Mouse (Mus musculus): Measurements from ENCODE around the gene Gm266.
A peak's percentile ranks its signal among the peaks of the same experiment; 100 is the strongest.

Gm266 gene

DNA sequence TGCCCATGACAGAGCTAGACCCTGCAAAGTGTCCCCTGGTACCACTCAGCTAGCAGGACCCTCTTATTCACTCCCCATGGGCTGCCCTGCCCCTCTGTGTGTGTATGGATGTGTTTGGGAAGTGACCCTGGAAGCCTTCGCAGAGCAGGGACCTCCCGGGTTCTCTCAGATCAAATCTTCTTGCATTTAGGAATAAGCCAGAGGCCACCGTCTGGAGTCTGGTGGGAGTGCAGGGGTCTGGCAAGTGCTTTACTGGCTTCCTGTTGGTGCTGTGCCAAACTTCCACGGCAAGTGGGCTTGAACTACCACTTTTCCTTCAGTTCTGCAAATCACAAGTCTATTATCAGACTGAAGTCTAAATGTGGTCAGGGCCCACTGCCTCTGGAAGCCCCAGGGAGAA is 31.6 kb downstream of the Gm266 start:
- DNase-seq (ENCODE audit: low read depth), result peak; percentile 27

- no peak for DNase-seq (ENCODE audit: low read depth)
Observed at GRCm38 (mm10) chr12:111451561-111451960, 34.1 kb downstream of the Gm266 start.

DNA sequence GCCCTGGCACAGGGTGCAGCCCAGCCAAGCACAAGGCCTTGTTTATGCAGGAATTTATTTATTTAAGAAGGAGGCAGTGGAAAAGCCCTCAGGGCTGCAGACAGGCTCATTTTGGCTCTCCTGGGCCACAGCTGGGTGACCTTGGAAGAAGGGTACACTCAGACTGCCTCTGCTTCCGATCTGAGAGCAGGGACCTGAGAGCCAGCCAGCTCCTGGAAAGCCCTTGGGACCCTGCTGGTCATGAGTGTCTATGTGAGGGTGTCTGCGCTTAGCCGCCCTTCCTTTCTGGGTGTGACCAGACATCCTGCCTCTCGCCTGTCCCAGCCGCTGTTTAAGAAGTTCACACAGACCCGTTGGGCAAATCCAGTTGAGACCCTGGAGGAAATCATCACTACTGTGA is 35.3 kb downstream of the Gm266 start:
- DNase-seq (ENCODE audit: low read depth), result no peak

DNA sequence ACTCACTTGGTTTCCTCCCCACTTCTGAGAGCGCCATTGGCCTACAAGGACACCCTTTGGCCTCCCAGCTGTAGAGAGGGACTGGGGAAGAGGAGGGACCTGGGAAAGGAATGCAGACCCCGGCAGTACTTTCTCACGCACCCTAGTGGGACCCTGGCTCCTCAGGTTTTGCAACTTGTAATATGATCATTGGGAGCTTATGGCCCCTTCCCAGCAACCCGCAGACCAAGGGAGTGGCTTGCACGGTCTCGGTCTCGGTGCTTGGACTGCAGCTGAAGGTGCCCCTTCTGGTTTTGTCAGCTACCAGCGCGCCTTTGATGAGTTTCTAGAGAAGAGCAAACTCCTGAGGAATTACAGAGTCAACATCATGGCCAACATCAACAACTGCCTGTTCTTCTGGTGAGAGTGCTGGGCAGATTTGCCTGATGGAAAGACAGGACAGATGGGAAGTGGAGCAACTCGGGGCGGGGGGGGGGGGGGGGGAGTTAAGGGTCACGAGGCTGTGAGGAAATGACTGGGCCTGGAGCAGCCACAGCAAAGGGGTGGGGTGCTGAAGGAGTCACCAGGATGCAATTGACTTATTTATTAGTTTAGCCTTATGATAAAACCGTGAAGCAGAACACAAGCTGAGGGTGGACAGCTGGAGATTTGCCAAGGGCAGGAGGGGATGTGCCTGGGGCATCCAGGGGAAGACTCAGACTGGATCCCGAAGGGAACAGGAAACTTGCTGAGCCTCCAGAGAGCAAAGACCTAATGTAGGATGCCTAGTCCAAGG is 36.5 kb downstream of the Gm266 start:
- DNase-seq (ENCODE audit: low read depth), result peak; percentile 72

DNA sequence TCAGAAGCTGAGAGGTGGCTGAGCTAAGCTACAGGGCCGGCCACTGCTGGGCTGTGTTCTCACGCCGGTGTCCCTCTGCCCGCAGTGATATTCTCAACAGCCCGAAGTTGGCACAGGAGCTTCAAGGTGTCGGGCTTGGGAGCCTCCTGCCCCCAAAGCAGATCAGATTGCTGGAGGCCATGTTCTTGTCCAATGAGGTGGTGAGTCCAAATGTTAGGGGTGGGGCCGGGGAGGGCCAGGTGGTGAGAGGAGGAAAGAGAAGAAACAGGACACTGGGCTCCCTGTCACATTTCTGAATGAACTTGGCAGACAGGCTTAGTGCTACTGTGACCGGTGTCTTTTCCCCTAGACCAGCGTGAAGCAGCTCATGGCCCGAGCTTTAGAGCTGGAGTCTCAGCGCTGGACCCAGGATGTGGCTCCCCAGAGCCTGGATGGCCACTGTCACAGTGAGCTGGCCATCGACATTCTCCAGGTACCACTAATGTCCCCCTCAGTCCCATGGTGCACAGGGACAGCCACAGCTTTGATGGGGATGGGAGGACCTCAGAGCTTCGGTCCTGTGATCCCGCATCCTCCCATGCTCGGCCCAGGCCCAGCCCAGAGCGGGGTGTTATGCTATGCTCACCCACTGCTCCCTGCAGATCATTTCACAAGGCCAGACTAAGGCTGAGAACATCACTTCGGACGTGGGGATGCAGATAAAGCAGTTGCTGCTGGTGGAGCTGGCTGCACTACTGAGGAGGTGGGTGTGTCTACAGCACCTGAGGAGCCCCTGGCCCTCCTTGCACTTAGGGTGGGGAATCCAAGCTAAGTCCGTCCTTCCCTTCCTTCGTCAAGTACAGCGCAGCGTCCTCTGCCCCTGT is 37.5 kb downstream of the Gm266 start:
- no peak for DNase-seq (ENCODE audit: low read depth)

DNA sequence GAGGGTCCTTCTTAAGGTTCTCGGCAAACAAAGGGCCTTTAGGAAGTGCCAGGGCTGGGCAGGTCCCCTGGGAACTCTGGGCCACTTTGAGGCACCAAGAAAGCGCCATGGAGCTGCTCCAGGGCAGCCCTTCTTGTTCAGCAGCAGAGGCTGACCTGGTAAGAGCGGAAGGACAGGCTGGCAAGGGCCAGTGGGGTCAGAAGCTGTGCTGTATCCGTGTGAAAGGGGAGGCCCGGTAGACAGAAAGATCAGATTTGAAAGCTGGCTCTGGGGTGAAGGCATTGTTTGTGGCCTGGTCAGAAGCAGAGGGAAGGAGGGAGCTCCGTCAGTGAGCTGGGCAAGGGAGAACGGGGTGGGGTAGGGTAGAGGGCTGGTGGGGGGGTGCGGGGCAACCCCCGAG is 38.3 kb downstream of the Gm266 start:
- DNase-seq (ENCODE audit: low read depth), result no peak

DNA sequence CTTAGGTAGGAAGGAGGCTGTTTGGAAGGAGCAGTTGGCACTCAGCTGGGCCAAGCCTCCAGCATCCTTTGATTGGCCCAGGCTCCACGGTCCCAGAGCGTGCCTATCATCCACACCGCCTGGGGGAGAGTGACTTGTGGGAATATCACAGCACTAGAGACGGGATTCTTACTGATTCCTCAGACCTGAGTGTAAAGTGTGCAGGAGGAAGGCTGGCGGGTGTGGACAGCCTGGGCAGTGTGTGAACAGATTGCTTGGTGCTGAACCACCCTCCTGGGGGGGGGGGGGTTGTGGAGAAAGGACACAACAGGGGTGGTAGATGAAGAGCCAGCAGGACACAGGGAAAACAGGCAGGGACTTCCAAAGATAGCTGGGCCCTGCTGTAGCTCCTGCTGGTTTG is 38.9 kb downstream of the Gm266 start:
- no peak for DNase-seq (ENCODE audit: low read depth)

GRCm38 (mm10) chr12:111445890-111446613 is 39.6 kb downstream of the Gm266 start:
- no peak for DNase-seq (ENCODE audit: low read depth)

DNA sequence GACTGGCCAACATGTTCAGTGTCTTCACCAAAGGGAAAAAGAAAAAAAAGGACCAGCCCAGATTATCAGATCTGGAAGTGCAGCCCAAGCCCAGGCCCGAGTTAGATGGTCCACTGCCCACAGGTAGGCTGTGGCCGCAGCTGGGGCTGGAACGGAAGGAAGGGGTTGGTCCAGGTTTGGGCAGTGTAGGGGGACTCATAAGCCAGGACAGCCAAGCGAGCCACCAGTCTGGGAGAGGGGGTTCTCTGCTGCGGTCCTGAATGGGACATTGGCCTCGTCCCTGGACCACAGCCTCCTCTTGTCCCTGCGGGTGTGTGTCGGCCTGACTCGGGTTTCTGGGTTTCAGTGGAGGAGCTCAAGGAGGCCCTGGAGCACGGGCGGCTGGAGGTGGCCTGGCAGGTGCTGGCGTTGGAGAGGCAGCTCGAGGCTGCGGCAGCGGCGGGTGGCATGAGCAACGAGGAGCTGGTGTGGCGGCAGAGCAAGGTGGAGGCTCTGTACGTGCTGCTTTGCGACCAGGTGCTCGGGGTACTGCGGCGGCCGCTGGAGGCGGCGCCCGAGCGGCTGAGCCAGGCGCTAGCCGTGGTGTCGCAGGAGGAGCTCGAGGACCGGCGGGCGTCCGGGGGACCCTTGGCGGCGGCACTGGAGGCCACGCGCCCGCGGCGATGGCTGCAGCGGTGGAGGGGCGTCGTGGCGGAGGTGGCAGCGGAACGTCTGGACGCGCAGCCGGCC is 40.3 kb downstream of the Gm266 start:
- no peak for DNase-seq (ENCODE audit: low read depth)

DNA sequence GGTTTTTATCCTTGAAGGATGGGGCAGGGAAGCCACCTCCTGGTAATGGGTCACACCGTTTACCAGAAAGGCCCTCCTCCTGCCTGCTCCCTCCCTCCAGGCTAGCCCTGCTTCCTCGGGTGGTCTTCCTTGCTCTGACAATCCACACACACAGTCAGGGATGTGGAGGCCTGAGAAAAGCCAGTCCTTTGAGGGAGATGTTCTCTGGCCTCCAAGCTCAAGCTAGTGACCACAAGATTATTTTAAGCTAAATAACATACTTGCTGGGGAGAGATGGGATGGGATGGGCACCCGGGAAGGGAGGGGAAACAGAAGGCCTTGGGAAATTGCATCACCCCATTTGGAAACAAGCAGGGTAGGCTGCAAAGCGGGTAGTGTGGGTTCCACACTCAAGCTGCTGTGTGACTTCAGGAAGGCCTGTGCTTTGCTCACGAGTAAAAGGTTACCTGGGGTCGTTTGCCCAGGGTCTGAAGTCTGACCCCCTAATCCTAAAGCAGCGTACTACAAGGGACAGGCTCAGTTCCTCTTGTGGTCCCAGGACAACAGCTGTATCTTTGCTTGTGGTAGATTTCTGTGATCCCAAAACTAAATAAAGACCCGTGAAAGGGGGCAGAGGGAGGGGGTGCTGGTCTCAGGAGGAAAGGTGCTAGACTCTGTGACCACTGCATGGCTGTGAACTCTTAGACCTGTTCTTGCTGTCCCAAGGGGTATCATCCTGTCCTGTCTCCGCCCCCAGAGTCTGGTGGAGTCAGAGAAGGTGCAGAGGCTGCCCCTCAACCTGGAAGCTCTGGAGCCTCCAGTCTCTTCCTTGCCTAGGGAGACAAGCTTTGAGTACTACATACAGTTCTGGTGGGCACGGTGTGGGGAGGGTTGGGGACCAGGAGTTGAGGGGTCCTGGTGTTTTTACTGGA is 41.4 kb downstream of the Gm266 start:
- peak; percentile 82 for DNase-seq (ENCODE audit: low read depth)

DNA sequence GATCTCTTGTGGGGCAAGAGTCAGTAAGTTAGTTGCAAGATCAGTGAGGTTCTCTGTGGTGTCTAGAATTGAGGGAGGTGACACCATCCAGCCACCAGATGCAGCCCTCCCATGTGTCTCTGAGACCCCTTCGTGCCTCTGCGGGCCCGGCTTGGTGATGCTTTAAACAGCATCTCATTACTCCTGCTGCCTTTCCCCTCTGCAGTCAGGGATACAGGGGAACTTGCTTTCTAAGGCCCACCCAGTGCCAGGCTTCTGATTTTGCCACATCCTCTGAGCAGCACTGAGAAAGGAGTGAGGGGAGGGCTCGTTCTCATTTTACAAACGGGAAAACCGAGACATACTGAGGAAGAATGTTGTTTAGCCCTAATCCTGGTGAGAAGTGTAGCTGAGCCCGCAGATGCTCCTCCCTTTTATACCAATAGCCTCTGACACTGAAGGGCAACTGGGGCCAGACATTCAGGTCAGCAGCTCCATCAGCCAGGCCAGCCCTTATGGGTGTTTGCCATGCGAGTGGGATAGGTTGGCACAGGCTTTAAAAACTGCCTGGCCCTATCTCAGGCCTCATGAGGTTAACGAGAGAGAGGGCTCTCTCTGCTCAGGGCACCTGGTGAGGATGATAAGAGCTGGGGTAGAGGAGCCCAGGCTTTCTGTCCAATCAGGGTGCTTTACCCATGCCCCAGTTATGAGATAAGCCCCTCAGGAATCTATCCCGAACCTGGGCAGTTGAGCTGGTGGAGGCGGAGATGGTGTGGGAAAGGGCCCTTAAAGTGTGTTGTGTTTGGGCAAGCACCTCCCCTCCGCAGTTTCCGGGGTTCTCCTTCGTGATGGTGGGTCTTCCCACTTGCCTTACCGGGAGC is 42.4 kb downstream of the Gm266 start:
- peak; percentile 47 for DNase-seq (ENCODE audit: low read depth)

GRCm38 (mm10) chr12:111442309-111443010 is 43.2 kb downstream of the Gm266 start, which contains the start of gene Tnfaip2:
TSS of gene Tnfaip2 (plus strand) at chr12:111442469.
- peak; percentile 93 for DNase-seq (ENCODE audit: low read depth)

DNA sequence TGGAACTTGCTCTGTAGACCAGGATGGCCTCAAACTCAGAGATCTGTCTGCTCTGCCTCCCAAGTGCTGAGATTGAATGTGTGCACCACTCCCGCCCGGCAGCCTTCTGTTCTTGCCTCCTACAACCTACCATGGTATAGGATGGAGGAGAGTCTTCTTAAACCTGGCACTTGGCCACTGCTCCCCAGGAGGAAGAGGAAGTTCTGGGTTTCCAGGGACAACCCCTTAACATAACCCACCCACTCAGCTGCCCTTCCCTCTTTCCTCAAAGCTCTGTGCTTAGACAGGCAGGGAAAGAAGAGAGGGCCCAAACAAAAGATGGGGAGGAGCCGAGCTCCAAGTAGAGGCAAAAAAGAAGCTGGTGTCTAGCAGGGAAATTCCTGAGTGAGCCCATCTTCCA is 44.1 kb downstream of the Gm266 start:
- DNase-seq (ENCODE audit: low read depth), result no peak

GRCm38 (mm10) chr12:111440701-111441373 is 44.8 kb downstream of the Gm266 start:
- no peak for DNase-seq (ENCODE audit: low read depth)

DNA sequence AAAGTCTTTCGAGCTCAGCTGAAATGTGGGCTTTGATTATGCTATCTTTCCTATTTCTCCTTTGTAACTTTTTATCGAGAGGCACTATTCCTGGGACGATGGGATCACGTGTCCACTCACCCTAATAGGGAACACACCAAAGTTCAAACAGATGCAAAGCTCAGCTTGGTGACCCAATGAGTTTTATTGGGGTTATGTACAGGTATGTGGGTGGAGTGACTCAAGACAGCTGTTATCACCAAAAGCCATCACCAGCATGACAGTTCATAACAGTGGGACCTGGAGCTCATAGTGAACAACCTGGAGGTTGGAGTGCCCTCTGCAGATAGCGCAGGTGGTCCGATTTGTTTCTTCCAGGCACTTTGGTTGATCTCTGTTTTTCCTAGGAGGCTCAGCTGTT is 46.8 kb downstream of the Gm266 start:
- no peak for DNase-seq (ENCODE audit: low read depth)

- DNase-seq (ENCODE audit: low read depth), result no peak
Observed at GRCm38 (mm10) chr12:111437222-111437900, 48.3 kb downstream of the Gm266 start.

- DNase-seq (ENCODE audit: low read depth), result peak; percentile 86
Observed at GRCm38 (mm10) chr12:111436640-111437039, 49.0 kb downstream of the Gm266 start.

- no peak for DNase-seq (ENCODE audit: low read depth)
Observed at GRCm38 (mm10) chr12:111436170-111436569, 49.5 kb downstream of the Gm266 start.

All from NIH3T3 (cell line).